Mouse (Mus musculus): ENCODE data around the gene Stard5.

Stard5 gene

GRCm38 (mm10) chr7:83631828-83632681, at the start of gene Stard5:
Gene Stard5, plus strand, starts transcription at chr7:83631959.
- DNase-seq, result peak; percentile 87 to 91

DNA sequence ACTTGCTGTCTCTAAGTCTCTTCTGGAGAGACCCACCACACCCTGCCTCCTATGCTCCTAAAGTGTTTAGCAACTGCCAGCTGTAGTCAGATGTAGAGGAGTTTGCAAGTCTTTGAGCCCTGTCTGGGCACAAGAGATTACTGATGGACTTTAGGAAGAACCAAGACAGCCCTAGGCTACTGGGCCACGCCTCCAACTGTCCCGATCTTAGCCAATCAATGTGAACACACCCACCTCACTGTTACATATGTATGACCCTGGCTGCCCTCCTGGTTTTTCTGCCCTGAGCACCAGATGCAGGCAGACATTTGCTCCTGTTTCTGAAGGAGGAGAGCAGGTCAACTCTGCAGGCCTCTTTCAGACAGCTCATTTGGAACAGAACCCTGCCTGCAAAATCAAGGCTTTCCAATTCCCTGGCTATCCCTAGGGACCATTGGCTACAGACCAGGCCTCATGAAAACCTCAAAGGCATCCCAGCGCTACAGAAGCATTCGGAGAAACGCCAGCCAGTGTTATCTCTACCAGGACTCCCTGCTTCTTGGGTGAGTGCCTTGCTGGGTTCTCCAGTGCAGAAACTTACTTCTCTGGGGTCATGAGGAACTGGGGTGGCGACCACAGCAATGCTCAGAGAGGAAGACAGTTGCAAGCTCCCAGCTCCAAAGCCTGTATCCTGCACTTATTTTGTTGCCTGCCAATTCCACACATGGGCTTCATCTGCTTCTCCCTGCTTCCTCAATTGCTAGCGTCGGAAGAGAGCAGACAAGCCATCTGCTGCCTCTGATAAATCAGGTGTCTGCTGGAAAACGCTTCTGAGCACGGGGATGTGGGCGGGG, 46.9 kb upstream of the Stard5 start, which contains the start of gene Tmc3:
Gene Tmc3, plus strand, starts transcription at position 289 of the 833 bp plus-strand sequence.
- DNase-seq, result no peak

GRCm38 (mm10) chr7:83594056-83594455, 37.7 kb upstream of the Stard5 start:
- DNase-seq, result no peak

GRCm38 (mm10) chr7:83597063-83597462, 34.7 kb upstream of the Stard5 start:
- no peak for DNase-seq

DNA sequence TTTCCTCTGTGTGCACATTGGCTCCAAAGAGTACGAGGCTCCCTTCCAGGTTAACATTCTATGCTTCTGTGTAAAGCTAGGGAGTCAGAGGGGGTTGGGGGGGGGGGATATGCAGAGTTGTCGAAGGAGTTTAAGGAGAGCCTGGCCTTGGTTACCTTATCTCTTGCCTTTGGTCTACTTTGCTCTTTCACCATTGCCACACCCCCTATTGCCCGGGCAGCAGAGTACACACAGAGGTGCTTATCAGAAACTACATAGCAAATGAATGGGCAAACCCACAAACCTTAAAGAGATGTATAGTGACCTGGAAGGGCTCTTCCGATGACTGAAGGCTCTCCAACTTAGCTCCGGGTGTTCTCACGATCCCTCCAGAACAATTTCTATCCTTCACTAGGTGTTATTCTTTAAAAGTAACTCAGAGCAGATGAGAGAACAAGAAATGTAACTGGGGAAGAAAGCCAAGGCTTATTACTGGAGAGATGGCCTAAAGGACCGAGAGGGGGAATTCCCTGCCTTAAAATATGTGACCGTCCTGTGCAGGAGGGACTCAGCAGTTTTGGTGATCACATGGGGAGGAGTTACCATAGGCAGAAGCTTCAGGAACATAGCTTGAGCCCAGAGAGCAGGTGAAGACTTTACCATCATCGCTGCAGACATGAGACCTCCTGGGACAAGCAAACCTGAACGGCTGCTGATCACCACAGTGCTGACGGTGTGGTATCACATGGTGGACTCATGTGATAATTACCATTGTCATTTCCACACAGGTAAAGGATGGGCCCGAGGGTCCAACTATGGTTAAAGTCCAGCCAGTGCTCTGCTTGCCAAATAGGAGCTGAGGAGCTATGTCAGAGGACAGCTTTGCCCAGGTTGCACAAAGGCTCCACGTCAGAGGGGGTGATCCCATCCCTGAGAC, 32.5 kb upstream of the Stard5 start:
- DNase-seq, result no peak

GRCm38 (mm10) chr7:83599913-83600286, 31.9 kb upstream of the Stard5 start:
- peak in 1 of 2 experiments; percentile 17 for DNase-seq

DNA sequence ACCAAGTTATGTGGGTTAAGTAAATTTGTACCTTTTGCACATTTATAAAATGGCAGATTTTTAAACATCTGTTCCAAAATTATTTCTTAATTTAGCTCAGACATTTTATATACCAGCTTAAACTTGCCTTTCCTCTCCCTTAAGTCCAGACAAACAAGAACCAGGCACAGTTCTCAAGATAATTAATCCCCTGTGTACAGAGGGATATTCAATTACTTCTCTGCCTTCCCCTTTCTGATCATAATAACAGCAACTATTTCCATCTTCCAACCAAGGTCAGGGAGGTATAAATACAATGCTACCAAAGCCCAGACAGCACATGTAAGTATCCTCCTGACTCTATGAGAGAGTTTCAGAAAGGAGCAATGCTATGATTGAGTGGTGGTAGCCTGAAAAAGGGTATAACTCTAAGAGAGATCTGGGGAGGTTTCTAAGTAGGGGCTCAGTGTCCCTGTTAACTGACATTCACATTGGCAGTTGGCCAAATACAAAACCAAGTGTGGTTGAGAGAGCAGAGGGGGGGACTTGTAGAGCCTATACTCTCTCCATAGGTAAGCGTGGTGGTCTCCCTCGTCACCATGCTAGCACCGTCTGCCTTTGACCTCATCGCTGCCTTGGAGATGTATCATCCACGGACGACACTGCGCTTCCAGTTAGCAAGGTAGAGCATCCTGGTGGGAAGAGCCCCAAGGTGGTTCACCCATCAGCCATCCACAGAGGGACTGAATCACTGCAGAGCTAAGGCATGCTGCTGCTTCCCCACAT, 27.4 kb upstream of the Stard5 start:
- no peak for DNase-seq

GRCm38 (mm10) chr7:83606796-83607195, 25.0 kb upstream of the Stard5 start:
- DNase-seq, result no peak

DNA sequence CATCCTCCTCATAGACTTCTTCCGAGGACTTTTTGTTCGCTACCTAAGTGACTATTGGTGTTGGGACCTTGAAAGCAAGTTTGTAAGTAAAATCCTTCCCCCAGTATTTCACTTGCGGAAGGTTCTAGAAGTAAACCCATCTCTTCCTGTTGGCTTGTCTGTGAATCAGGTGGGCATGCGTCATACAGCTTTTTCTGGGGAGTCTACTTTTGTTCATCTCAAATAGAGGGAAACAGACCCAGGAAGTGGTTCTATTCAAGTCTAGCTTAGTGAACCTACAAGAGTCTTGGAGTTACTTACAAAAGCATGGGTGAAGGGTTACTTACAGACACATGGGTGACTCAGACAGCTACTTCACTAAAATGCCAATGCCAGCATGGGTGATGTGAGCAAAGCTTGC, 21.9 kb upstream of the Stard5 start:
- no peak for DNase-seq

GRCm38 (mm10) chr7:83611886-83612285, 19.9 kb upstream of the Stard5 start:
- no peak for DNase-seq

GRCm38 (mm10) chr7:83615272-83615671, 16.5 kb upstream of the Stard5 start:
- DNase-seq, result no peak

- no peak for DNase-seq
These were observed 15.9 kb upstream of the Stard5 start for GRCm38 (mm10) chr7:83615815-83616214.

DNA sequence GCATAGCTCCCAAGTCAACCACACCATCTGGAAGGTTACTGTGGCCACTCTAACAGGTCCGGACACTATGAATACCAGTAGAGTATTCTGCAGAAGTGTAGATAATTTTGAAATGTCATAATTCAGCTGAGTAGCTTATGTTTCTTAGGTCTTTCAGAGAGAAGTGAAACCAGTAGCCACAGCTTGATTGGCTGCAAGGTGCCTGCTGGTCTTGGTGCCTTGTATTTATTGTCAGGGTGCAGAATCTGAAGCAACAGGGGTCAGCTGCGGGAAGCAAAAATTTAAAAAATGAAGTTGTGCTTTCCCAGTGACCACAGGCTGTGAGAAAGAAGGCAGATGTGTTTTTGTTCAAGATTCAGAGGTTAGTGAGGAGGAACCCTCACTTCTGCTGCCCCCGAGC, 15.5 kb upstream of the Stard5 start:
- DNase-seq, result no peak

- DNase-seq, result no peak
These were observed 13.1 kb upstream of the Stard5 start for GRCm38 (mm10) chr7:83618709-83619108.

GRCm38 (mm10) chr7:83622582-83622981, 9.2 kb upstream of the Stard5 start:
- no peak for DNase-seq

- no peak for DNase-seq
These were observed 7.7 kb upstream of the Stard5 start for GRCm38 (mm10) chr7:83624065-83624464.

- DNase-seq, result no peak
These were observed 5.1 kb upstream of the Stard5 start for GRCm38 (mm10) chr7:83626557-83627257.

DNA sequence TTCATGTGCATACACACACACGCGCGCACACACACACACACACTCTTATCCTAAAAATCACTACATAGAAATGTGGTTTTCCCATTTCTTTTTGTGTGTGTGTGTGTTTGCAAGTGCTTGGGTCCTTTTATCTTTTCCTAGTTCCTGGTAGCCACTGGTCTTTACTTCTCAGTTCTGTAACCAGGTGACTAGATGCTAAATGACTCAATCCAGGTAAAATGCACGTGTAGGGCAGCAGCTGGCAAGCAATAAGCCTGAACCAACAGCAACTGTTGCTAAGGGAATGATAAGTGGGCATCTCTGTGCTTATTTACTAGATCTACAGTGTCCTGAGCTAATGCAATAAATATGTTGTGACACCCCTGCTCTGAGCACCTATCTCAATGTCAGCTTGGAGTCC, 4.4 kb upstream of the Stard5 start:
- no peak for DNase-seq

GRCm38 (mm10) chr7:83631073-83631827, 509 bp upstream of the Stard5 start:
- DNase-seq, result no peak

GRCm38 (mm10) chr7:83632682-83633120, 942 bp downstream of the Stard5 start:
- DNase-seq, result no peak

All from thymus, adult 18-20 months (tissue).